Mouse (Mus musculus) urinary bladder, postnatal 25 days (tissue): ENCODE measurements around the gene Wiz.
A peak's percentile ranks its signal among the peaks of the same experiment; 100 is the strongest.

Experiments
- DNase-seq: peaks from one replicate; pipeline ENCODE4 v3.0.0; 2022; ENCODE audit warnings: low spot score

Wiz gene

DNA sequence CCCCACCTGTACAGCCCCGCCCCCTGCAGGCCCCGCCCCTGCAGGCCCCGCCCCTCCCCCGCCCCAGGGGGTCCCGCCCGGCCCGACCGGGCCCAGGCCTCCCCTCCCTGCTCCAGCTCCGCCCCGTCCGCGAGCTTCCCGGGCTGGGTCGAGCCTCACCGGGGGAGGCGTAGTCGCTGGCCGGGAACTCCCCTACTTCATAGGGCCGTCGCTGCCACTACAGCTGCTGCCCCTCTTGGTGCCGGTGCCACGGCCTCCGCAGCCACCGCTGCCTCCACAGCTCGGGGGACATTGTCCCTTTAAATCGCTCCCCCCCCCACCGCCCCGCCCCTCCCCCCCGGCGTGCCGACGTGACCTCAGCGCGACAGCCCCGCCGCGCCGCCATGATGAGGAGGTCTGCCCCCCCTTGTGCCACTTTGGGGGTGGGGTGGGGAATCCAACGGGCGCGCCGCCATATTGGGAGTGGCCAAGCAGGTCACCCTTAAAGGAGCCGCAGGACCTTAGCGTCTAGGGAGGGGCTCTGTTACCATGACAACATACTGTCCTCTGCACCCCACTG lies at the start of gene Wiz:
Gene Wiz (minus strand): TSS at position 339 of the 559 bp plus-strand sequence.
- DNase-seq, result peak; percentile 92

DNA sequence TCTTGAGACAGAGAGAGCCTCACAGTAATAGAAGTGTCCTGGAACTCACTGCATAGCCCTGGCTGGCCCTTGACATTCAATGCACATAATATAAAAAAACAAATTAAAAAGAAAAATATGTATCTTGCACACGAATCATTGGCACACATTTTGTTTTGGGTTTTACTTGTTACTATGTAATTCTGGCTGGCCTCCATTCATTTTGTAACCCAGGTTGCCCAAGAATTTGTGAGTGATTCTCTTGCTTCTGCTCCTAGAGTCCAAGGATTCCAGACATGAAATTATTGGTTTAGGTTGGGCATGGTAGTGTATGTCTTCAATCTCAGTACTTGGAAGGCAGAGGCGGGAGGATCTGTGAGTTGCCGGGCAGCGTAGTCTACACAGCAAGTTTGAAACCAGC lies 47.9 kb upstream of the Wiz start:
- no peak for DNase-seq

DNA sequence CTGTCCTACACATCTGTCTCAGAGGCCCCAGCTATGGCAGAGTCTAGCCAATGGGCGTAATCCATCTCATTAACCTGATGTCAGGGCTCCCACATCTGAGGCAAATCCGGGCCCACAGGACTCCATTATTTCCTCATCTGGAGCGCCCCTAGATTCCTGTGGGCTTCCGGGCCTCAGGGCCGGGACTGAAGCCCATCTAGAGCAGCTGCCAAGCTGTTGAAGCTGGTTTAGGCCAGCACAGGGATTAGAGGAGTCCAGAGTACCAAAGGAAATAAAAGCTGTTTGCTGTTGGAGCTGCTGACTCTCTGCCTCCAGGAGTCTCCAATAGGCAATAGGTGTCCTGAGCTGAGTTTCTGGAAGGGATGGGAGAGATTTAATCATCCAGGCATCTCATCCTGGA lies 45.9 kb upstream of the Wiz start:
- no peak for DNase-seq

DNA sequence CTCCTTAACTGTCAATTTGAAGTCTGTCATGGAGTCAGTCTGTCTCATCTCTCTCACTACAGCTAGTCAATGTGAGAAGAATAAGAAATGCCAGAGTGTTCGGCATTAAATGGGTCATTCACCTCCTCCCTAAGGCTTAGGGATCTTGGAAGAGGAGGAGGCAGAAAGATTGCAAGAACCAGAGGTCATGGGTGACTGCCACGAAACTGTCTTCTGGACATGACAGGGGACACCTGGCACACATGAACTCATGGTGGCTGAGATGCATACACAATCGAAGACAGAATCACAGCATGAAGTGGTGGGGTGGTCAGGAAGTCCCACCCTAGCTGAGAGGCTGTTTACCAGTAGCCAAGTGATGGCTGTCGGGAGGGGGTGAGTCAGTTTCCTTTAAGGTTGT lies 45.1 kb upstream of the Wiz start:
- no peak for DNase-seq

DNA sequence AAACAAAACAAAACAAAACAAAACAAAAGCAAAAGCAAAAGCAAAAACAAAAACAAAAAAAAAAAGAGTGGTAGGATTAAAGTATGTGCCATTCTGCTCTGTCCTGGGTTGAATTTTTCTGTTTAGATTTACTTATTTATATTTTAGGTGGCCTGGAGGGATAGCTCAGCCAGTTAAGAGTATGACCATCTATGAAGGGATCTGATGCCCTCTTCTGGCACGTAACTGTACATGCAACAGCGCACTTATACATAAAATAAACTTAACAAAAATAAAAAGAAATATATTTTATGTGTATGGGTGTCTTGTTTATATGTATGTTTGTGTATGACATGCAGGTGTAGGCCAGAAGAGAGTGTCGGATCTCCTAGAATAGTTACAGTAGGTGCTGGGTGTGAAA lies 42.7 kb upstream of the Wiz start:
- no peak for DNase-seq

DNA sequence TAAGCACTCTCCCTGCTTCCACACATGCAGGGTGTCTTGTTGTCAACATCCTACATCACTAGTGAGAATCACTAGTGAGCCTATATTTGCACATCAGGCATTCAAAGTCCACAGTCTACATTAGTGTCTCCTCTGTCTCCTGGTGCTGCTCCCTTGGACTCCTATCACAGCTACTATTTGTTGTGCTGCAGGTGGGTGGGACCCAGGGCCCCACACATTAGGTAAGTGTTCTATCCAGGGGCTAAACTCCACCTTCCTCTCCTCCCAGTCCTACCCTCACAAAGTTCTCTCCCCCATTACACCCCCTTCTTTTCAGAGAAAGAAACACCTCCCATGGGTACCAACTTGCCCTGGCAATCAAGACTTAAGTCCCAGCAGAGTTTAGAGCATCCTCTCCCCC lies 37.4 kb upstream of the Wiz start:
- no peak for DNase-seq

DNA sequence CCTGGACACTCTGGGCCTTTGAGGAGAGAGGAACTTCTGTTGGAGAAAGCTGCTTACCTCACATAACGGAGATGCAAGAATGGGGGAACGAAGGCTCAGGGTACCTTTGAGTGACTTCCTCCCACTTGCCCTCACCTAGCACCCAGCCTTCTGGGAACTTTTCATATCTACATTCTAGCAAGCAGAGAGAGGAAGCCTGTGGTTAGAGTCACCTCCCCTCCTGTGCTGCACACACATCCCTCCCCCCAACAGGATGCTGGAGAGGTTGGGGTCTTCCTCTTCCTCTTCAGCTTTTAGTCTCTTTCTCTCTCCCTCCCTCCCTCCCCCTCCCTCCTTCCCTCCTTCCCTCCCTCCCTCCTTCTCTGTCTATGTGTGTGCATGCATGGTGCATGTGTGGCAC lies 34.8 kb upstream of the Wiz start, which contains the start of gene Pglyrp2:
Gene Pglyrp2 (minus strand): TSS at position 134 of the 400 bp plus-strand sequence.
- no peak for DNase-seq

DNA sequence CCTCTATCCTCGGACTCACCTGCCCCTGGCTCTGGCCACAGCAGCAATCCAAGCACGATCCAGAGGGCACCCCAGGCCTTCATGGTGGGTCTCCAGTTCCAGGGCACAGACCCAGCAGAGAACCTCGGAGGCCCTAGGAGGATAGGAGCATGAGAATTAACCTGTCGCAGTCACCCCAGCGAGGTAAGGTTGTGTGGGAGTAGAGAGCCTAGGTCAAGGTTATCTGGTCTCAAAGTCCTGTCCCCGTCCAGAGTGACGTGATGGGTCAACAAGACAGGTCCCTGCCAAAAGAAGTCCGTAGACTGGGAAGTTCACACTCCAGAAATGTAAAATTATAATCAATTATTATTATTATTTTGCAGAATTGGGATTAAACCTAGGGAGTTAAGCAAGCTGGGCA lies 31.5 kb upstream of the Wiz start:
- DNase-seq, result no peak

DNA sequence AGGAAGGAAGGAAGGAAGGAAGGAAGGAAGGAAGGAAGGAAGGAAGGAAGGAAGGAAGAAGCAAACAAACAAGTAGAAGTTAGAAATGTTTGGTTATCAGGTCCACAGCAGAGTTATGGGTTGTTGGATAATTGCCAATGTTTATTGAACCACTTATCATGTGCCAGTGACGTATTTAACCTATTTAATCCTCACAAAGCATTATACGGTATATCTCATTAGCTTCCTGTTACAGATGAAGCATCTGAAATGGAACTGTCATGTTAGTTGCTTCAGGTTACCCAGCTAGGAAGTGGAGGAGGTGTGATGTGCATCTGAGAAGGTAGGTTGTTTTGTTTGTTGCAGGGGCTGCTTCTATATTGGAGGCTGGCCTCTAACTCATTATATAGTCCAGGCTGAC lies 30.8 kb upstream of the Wiz start:
- DNase-seq, result no peak

DNA sequence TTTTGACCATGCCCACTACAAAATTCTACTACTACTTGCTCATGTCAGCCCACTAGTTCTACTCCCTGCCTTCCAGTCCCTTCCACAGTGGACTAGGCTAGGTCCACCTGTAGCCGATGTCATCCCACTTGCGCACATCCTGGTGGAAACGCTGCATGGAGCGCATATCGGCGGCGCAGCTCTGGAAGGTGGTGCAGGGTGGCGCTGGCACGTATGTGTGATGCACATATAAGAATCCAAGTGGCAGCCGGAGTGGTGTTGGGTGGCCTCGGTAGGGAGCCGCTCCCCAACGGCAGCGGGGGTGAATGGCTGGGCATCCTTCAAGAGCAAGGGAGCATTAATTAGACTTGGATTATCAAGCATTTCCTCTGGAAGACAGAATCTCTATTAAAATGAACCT lies 27.5 kb upstream of the Wiz start:
- no peak for DNase-seq

DNA sequence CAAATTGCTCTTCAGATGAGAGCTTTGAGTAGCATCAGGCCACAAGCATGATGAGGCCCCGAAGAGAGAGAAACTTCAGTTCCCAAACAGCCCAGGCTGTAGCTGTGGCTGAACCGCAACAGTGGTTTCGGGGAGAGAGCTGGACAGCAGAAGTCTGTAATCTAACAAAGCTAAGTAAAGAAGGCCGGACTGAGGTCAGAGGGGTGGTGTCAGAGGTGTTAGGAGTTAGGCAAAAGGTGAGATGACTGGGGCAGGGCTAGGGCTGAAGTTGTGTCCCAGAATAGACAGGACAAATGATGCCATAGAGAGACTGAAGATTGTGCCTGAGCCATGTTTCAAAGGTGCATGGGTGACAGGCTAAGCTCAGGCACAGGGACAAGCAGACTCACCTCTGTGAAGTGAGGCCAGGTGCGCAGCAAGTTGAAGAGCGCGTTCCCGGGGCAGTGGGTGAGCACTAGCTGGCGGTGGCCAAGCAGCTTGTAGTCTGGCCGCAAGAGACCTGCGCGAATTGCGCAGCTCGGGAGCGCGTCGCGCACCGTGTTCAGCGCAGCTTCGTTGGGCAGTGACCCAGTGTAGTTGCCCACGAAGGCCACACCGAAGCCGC lies 26.3 kb upstream of the Wiz start:
- DNase-seq, result no peak

DNA sequence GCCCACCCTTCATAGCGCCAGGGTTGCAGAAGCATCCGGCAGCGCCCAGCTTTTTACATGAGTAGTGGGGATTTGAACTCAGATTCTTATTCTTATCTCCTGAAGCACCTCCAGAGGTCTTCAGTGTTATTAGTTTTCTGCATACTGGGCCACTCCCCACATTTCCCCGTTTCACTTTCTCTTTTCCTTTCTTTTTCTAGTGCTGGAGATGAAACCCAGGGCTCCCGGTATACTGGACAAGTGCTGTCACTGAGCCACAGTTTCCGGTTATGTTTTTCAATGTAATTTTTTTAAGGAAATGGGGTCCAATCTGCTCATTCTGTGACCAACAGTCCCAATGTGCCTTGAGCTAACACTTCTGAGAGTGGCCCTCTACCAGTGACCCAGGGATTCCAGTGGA lies 22.7 kb upstream of the Wiz start:
- DNase-seq, result no peak

DNA sequence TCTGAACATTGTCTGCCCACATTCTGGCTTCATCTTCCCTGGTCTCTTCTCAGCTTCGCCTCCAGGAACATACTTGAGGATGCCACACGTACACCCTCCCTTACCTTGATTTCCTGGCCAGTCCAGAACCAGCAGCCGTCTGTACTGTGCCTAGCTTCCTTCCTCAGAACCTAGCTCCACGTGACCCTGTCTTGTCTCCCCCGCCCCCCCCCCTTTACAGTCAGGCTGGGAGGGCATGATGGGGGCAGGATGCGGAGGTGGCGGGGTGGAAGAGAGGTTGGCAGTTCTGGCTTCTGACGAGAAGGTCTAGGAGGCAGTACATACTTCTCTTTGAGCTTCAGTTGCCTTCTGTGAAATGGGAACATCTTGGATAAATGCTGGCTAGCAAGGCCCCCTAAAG lies 14.2 kb upstream of the Wiz start, which contains the start of gene Rasal3:
Gene Rasal3 (minus strand): TSS at position 167 of the 400 bp plus-strand sequence.
- DNase-seq, result no peak

DNA sequence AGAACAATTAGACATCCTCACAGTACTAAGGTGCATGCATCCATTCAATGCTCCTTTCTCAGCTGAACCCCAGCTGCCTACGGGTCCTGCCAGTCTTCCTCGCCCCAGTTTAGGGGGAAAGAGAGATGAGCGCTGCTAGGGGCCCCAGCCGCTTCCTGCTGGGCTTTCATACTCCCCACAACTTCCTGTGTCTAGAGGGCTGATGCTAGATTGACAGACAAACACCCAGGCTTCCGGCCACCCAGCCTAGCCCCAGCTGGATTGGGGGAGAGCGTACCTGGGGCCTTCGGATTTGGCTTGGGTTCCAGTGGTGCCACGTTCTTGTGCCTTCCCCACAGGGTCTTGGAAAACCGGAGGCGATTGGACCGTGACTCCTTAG lies 13.5 kb upstream of the Wiz start:
- DNase-seq, result no peak

DNA sequence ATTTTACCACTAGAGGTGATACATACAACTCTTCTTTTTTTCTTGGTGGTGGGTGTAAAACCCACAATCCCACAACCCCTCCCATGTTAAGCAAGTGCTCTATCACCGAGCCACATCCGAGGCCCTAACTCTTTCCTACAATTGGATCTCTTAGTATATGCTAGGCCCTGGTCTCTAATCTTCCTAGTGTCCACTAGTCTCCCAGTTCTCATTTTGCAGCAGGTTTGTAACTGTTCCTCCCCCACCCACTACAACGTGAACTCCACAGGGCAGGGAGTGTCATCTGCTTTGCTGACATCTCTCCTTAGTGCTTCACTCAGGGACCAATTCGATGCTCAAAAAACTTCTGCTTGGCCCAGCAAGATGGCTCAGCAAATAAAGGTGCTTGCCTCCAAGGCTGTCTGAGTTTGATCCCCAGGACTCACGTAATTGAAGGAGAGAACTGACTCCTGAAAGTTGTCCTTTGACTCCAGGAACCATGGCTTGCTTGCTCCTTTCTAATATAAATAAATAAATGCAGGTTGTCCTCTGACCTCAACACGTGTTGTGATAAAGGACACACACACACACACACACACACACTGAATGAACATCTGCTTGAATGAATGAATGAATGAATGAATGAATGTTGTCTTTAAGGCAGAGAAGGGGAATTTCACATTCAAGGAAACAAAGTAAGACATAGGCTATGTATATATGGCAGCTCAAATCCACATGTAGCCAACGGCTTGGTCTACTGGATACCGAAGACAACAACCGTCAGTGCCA lies 13.0 kb upstream of the Wiz start:
- no peak for DNase-seq

DNA sequence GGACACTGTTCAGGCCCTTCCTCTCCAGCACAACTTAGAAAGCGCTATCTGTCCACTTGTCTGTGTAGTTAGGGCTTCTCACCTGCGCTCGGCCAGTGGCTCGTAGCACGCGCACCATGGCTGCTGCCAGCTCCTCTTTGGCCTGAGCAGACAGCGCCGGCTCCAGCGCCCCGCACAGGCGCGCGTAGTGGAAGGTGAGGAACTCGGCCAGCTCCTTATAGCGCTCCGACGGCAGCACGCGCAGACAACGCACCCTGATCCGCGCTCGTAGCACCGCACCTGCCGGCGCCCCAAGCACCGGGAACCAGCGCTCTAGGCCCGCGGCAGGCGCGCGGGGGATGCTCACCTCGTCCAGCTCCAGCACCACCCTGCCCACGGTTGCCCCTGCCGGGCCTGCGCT lies 7.0 kb upstream of the Wiz start:
- DNase-seq, result no peak

DNA sequence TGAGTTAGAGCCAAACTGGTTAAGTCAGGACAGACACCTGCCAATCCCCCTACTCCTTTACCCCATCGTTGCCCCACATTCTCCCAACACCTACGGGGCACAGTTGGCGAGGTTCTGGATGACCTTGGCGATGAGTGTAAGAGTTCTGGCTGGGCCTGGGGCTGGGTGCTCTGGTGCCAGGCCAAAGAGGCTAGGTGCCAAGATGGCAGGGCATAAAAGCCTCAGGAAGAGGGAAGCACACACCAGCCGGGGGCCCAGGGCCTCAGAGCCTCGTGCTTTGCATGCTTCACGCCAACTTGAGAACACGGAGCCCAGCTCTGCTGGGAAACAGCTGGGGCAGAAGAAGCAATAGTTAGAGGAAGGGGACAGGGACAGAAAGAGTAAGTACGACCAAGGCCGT lies 4.7 kb upstream of the Wiz start:
- no peak for DNase-seq

DNA sequence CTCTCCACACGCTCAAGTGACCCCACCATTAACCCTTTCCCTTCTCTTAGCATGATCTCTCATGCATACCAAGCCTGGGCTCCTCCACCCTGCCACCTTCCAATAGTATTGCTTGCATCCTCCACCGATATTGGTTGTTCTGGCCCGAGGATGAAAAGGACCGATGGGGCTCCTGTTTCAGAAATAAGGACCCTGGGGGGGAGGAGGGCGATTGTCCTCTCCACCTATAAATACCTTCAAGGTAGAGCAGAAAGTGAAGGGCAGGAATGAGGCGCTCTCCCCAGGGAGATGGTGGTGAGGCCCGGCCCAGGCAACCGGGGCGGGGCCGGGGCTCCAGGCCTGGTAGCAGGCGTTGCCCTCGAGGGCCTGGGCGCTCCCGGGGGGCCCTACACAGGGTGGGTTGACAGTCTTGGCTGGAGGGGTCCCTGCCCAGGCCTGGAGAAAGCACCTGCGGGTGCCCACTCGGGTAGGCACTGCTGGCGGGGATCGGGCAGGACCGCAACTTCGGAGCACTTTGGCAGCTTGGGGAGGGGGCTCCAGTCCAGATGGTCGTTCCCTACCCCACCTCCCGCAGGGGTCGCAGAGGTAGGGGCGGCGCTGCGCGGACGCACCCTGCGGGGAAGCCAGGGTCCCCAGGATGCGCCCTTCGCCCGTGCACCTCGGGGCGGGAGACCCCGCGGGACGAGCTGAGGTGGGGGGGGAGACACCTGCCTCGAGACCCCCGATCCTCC lies 704 bp downstream of the Wiz start:
- peak; percentile 29 for DNase-seq

DNA sequence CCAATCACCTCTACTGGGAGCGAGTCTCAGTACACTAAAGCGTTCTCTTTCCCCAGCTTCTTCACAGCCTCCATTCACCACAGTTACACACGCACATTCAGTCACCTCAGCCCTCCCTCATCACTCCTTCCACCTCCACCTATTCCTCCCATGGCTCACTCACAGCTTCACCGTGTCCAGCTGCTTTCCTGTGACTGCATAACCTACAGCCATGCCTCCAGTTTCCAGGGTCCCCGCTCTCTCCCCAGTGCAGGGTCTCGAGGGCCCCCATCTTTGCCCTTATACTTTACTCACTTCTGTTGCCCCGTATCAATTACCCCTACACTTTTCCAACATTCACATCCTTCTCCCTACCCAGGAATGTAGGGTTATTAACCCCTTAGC lies 1.3 kb downstream of the Wiz start:
- no peak for DNase-seq

DNA sequence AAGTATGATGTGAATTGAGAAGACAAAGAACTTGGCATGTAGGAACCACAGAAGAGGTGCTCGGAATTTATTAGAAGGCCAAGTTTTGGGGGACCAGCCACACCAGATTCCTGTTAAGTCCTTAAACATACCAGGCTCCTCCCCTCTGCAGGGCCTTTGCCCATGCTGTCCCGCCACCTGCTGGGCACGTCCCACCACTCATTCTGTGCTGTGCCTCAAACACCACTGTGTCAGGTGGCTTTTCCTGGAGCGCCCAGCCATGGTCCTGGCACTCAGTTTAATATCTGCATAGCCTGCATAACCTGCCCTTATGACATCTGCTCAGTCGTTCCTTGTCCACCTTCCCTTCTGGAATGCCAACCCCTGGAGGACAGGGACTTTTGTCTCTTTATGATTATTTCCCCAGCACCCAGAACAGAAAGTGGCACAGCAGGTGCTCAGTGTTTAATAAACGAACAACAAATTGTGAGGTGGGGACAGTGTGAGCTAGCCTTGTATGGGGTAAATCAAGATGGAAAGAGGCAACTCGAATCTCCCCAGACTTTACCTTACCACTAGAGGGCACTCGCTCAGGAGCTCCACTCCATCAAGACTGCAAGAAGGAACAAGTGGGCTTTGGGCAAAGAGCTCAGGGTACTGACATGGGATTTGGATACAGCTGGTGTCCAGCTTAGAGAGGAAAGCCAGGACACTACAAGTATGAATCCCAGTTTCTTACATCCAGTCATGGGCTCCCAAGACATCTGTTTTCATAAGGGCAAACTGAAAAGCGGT lies 2.4 kb downstream of the Wiz start:
- no peak for DNase-seq

DNA sequence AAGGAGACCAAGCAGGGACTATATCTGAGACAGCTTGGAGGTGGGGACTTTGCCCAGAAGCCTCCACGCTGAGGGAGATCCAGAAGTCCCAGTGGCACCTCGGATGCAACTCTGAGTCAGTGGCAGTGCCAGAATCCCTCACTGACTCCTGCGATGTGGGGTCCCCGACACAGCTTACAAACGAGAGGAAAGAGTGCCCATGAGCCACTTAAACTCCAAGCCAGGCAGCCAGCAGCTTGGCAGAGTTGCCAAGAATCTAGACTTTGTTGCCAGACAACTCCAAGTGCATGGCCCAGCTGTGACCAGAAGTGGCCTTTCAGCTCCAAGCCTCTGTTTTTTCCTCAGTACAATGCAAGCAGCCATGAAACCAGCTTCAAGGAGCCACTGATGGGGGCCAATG lies 5.6 kb downstream of the Wiz start:
- DNase-seq, result no peak

DNA sequence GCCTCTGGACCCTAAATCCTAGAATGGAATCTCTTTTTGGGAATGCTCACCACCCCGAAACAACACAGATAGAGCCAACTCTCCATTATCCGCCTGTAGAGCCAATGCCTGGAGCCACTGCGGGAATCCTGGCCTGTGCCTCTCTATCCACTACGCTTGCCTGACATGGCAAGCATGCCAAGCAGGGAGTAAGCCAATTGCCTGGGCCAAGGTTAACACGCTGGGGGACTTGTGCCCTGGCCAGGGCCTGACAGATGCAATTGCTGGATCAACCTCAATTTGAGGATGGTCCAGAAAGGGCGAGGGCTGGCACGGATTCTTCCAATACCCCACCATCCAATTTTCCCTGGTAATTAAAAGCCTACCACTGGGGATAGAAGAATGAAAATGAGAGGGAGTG lies 6.7 kb downstream of the Wiz start:
- DNase-seq, result no peak
